Mouse (Mus musculus) colon, adult 2 months (tissue): ENCODE results near the gene Commd3. TPM values are rescaled to one million over a fixed set of nuclear protein-coding genes. Genes with fewer than 3 reads are reported as not detected.

ENCODE experiments used
- polyA plus RNA-seq: library from polyadenylated mRNA; depleted of rRNA; stranded (reverse); fragments of >200 nt; gene quantifications from 2 replicates; pipeline ENCODE4 v1.2.3, GENCODE M21; 2012; rRNA removed

Commd3 gene
- 30.0 and 32.7 TPM in 2 replicates for polyA plus RNA-seq

DNA sequence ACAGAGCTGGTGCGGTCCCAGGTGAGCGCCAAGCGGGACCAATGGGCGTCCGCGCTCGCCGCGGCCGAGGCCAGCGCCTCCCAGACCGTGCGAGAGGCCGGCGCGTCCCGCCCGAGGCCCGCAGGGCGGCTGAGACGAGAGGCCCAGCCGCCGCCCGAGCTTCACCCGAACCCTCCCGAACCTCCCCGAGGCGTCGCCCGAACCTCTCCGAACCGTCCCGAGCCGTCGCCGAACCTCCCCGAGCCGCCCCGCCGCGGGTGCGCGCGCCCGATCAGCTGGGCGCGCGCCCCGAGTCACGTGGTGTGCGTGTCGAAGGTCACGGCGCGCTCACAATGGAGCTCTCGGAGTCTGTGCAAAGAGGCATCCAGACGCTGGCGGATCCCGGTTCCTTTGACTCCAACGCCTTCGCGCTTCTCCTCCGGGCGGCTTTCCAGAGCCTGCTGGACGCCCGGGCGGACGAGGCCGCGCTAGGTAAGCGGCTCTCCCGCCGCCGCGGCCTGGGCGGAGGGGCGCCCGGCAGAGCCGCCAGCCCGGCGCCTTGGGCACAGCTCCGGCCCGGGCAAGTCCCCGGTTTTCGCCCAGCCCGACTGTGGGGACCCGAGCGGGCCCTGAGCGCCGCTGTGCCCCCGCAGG lies at the start of gene Commd3:
Gene Commd3 (plus strand): TSS at position 252 of the 633 bp plus-strand sequence.

GRCm38 (mm10) chr2:18676936-18677491 lies 4.8 kb downstream of the Commd3 start, which contains the start of gene Bmi1:
Gene Bmi1 (plus strand): TSS chr2:18677018.

GRCm38 (mm10) chr2:18693871-18694610 lies 21.9 kb downstream of the Commd3 start, which contains the start of gene Spag6:
Gene Spag6 (plus strand): TSS chr2:18694032.

Other genes with a start within 250 kb of the Commd3 start
- gene Bmi1, start 4.6 kb downstream of the Commd3 start, polyA plus RNA-seq: 3.9 and 6.7 TPM in 2 replicates
- 0.79 and 0.84 TPM in 2 replicates for gene Spag6, start 21.6 kb downstream of the Commd3 start, polyA plus RNA-seq